Mouse (Mus musculus) CD4-positive, CD25-positive, alpha-beta regulatory T cell (primary cell): Measurements from ENCODE around the gene Spata21. TPM values are rescaled to one million over a fixed set of nuclear protein-coding genes. Genes with fewer than 3 reads are reported as not detected.

ENCODE experiments used
- polyA plus RNA-seq: library from polyadenylated mRNA; unstranded; fragments of 100-300 nt; shearing (Covaris generic); gene quantifications from one replicate; pipeline ENCODE4 v1.2.1, GENCODE M21; 2017

The Spata21 gene
- polyA plus RNA-seq: 0.49 TPM

GRCm38 (mm10) chr4:141088033-141088432 lies at the start of gene Spata21:
Spata21 (plus strand) TSS chr4:141088333.

GRCm38 (mm10) chr4:141060426-141061301 lies 27.5 kb upstream of the Spata21 start, which contains the start of gene Crocc:
Crocc (minus strand) TSS chr4:141060550.

GRCm38 (mm10) chr4:141077681-141078509 lies 10.2 kb upstream of the Spata21 start, which contains the start of gene Necap2:
Necap2 (minus strand) TSS chr4:141078357.

GRCm38 (mm10) chr4:141139116-141139970 lies 51.2 kb downstream of the Spata21 start, which contains the start of gene Szrd1:
Szrd1 (minus strand) TSS chr4:141139775.

GRCm38 (mm10) chr4:141147112-141148008 lies 59.2 kb downstream of the Spata21 start, which contains the start of gene Fbxo42:
Fbxo42 (plus strand) TSS chr4:141147913.

Other genes with a start within 250 kb of the Spata21 start
- 0.51 TPM for gene Padi1, start 242.6 kb upstream of the Spata21 start, polyA plus RNA-seq
- gene Padi2, start 182.0 kb upstream of the Spata21 start, polyA plus RNA-seq: 13.2 TPM
- gene Sdhb, start 127.1 kb upstream of the Spata21 start, polyA plus RNA-seq: 268 TPM
- gene Atp13a2, start 101.5 kb upstream of the Spata21 start, polyA plus RNA-seq: 58.0 TPM
- not detected for gene Mfap2, start 77.9 kb upstream of the Spata21 start, polyA plus RNA-seq
- 5.6 TPM for gene Crocc, start 27.8 kb upstream of the Spata21 start, polyA plus RNA-seq
- 141 TPM for gene Necap2, start 10.0 kb upstream of the Spata21 start, polyA plus RNA-seq
- gene Szrd1, start 51.4 kb downstream of the Spata21 start, polyA plus RNA-seq: 62.5 TPM
- 22.4 TPM for gene Fbxo42, start 59.6 kb downstream of the Spata21 start, polyA plus RNA-seq
- 5.5 TPM for gene Rsg1, start 125.6 kb downstream of the Spata21 start, polyA plus RNA-seq
- gene Arhgef19, start 151.2 kb downstream of the Spata21 start, polyA plus RNA-seq: not detected
- gene Epha2, start 212.9 kb downstream of the Spata21 start, polyA plus RNA-seq: not detected